Mouse (Mus musculus) embryo, embryonic 11.5 days (tissue): ENCODE results near the gene 2310022B05Rik.

ENCODE experiments used
- DNase-seq: peaks from one replicate; pipeline ENCODE4 v3.0.0-alpha.2; 2012; ENCODE audit warnings: low read depth, low spot score

Gene 2310022B05Rik

GRCm38 (mm10) chr8:124608239-124608971 is 54.8 kb downstream of the 2310022B05Rik start:
- DNase-seq, result no peak

GRCm38 (mm10) chr8:124604066-124604465 is 59.1 kb downstream of the 2310022B05Rik start:
- DNase-seq, result no peak

GRCm38 (mm10) chr8:124589393-124589792 is 73.8 kb downstream of the 2310022B05Rik start:
- no peak for DNase-seq

- DNase-seq, result no peak
Measured at GRCm38 (mm10) chr8:124586556-124586955, 76.6 kb downstream of the 2310022B05Rik start.
